Mouse (Mus musculus) gastrocnemius, postnatal 36 days (tissue): Measurements from ENCODE around the gene Oxnad1. TPM values are rescaled to one million over a fixed set of nuclear protein-coding genes. Genes with fewer than 3 reads are reported as not detected.
A peak's percentile ranks its signal among the peaks of the same experiment; 100 is the strongest.

Experiments used
- DNase-seq, 2 experiments: peaks; one replicate each; pipeline ENCODE4 v3.0.0; 2022
- intact Hi-C: fragments of 180-260 bp; cut with DNase I; formaldehyde crosslinking; loops from one replicate; pipeline ENCODE4 v1.15.1; 2025
- long read RNA-seq, 2 experiments: library from polyadenylated mRNA; stranded (forward); transcript quantifications; one replicate each; pipeline ENCODE4 v2.0.0; 2021
- total RNA-seq, 2 experiments: library from RNA; stranded (reverse); gene quantifications; 2 replicates each; pipeline ENCODE4 v1.2.3; 2021

The Oxnad1 gene
- 10 to 100 TPM; 20.3 to 23.7 TPM for total RNA-seq
- long read RNA-seq, experiment 1, transcript Oxnad1-201 (8 exons, 2,376 nt) = major isoform, 9 of 16 reads
- long read RNA-seq, experiment 1, partial matches to known transcripts = 1 of 16 reads
- long read RNA-seq, experiment 1, other reads (novel, unspliced or antisense) = 6 of 16 reads
- long read RNA-seq, experiment 2, transcript Oxnad1-201 (8 exons, 2,376 nt) = major isoform, 8 of 15 reads
- long read RNA-seq, experiment 2, partial matches to known transcripts = 0 of 15 reads
- long read RNA-seq, experiment 2, other reads (novel, unspliced or antisense) = 7 of 15 reads

- intact Hi-C loops = no loop called here
- DNase-seq = no peak
Observed at GRCm38 (mm10) chr14:32084761-32085485, at the start of gene Oxnad1. Gene Oxnad1, plus strand, starts transcription at chr14:32085374.

GRCm38 (mm10) chr14:32036482-32036881, 48.7 kb upstream of the Oxnad1 start:
- DNase-seq = no peak
- intact Hi-C loops = no loop called here

GRCm38 (mm10) chr14:32037661-32038252, 47.4 kb upstream of the Oxnad1 start:
- intact Hi-C loops = no loop called here
- no peak for DNase-seq

GRCm38 (mm10) chr14:32042108-32042507, 43.1 kb upstream of the Oxnad1 start:
- intact Hi-C loops = no loop called here
- no peak for DNase-seq

- intact Hi-C loops = no loop called here
- DNase-seq = no peak
Observed at GRCm38 (mm10) chr14:32046357-32046756, 38.8 kb upstream of the Oxnad1 start.

GRCm38 (mm10) chr14:32050171-32050570, 35.0 kb upstream of the Oxnad1 start:
- intact Hi-C loops = no loop called here
- no peak for DNase-seq

- intact Hi-C loops = no loop called here
- DNase-seq = no peak
Observed at GRCm38 (mm10) chr14:32053895-32054294, 31.3 kb upstream of the Oxnad1 start.

- intact Hi-C loops = no loop called here
- DNase-seq = no peak
Observed at GRCm38 (mm10) chr14:32054788-32055187, 30.4 kb upstream of the Oxnad1 start.

- no peak for DNase-seq
- intact Hi-C loops = no loop called here
Observed at GRCm38 (mm10) chr14:32055781-32056180, 29.4 kb upstream of the Oxnad1 start.

- intact Hi-C loops = no loop called here
- DNase-seq = no peak
Observed at GRCm38 (mm10) chr14:32056675-32057074, 28.5 kb upstream of the Oxnad1 start.

- intact Hi-C loops = no loop called here
- DNase-seq = no peak
Observed at GRCm38 (mm10) chr14:32057664-32058063, 27.5 kb upstream of the Oxnad1 start.

- no peak for DNase-seq
- intact Hi-C loops = no loop called here
Observed at GRCm38 (mm10) chr14:32061398-32061797, 23.8 kb upstream of the Oxnad1 start.

- intact Hi-C loops = no loop called here
- no peak for DNase-seq
Observed at GRCm38 (mm10) chr14:32072807-32073206, 12.4 kb upstream of the Oxnad1 start.

GRCm38 (mm10) chr14:32073211-32073685, 11.9 kb upstream of the Oxnad1 start:
- peak; percentile 24 to 32 for DNase-seq
- intact Hi-C loops = no loop called here

- no peak for DNase-seq
- intact Hi-C loops = no loop called here
Observed at GRCm38 (mm10) chr14:32073901-32074300, 11.3 kb upstream of the Oxnad1 start.

- peak; percentile 54 to 69 for DNase-seq
- intact Hi-C loops = loop anchor here (2.0 to 5.0 kb wide), 4 partner anchors 44 to 420 kb away; no protein-coding TSS in a partner anchor
Observed at GRCm38 (mm10) chr14:32076896-32077575, 8.1 kb upstream of the Oxnad1 start.

GRCm38 (mm10) chr14:32081026-32081425, 4.1 kb upstream of the Oxnad1 start:
- intact Hi-C loops = no loop called here

GRCm38 (mm10) chr14:32082891-32083290, 2.3 kb upstream of the Oxnad1 start:
- intact Hi-C loops = no loop called here
- DNase-seq = no peak

More at GRCm38 (mm10) chr14:32081026-32081425, 4.1 kb upstream of the Oxnad1 start:
- DNase-seq = no peak

- intact Hi-C loops = no loop called here
- DNase-seq = no peak
Observed at GRCm38 (mm10) chr14:32083466-32083865, 1.7 kb upstream of the Oxnad1 start.

- intact Hi-C loops = no loop called here
- DNase-seq = peak; percentile 98
Observed at GRCm38 (mm10) chr14:32085486-32086201, 470 bp downstream of the Oxnad1 start, which contains the start of gene Dph3. Gene Dph3, minus strand, starts transcription at chr14:32085729.
